Mouse (Mus musculus) liver, embryonic 16.5 days (tissue): ENCODE measurements around the gene Ndufc1. TPM values are rescaled to one million over a fixed set of nuclear protein-coding genes. Genes with fewer than 3 reads are reported as not detected.
A peak's percentile ranks its signal among the peaks of the same experiment; 100 is the strongest.

Experiments
- ATAC-seq: fragments of 200-750 bp; cut with Nextera tagmentation; 2 replicates; pipeline ENCODE4 v1.8.0; 2017; ENCODE audit warnings: low read depth, mild to moderate bottlenecking, moderate number of reproducible peaks, moderate library complexity
- H3K27ac ChIP-seq: fragments of 300-500 bp; sonication (generic); 2 replicates; pipeline ENCODE4 v1.5.1; 2014; ENCODE audit warnings: mild to moderate bottlenecking, low read length
- H3K27me3 ChIP-seq: fragments of 300-500 bp; sonication (generic); 2 replicates; pipeline ENCODE4 v1.6.1; 2014; ENCODE audit warnings: low read depth, low read length, mixed read lengths; ENCODE audit not compliant: control insufficient read depth, insufficient read depth
- H3K36me3 ChIP-seq: fragments of 300-500 bp; sonication (generic); 2 replicates; pipeline ENCODE4 v1.6.1; 2014; ENCODE audit warnings: mild to moderate bottlenecking; ENCODE audit not compliant: control insufficient read depth, insufficient read depth
- H3K4me1 ChIP-seq: fragments of 300-500 bp; sonication (generic); 2 replicates; pipeline ENCODE4 v1.6.1; 2014; ENCODE audit warnings: low read depth, low read length, mixed read lengths; ENCODE audit not compliant: control insufficient read depth
- H3K4me2 ChIP-seq: fragments of 300-500 bp; sonication (generic); 2 replicates; pipeline ENCODE4 v1.6.1; 2014; ENCODE audit warnings: low read depth, low read length, mixed read lengths
- H3K4me3 ChIP-seq: fragments of 300-500 bp; sonication (generic); 2 replicates; pipeline ENCODE4 v1.5.1; 2014; ENCODE audit warnings: low read depth, mild to moderate bottlenecking, low read length
- H3K9ac ChIP-seq: fragments of 300-500 bp; sonication (generic); 2 replicates; pipeline ENCODE4 v1.6.1; 2014; ENCODE audit warnings: low read depth, low read length
- H3K9me3 ChIP-seq: fragments of 300-500 bp; sonication (generic); replicated peaks from 2 replicates; pipeline ENCODE4 v1.6.1; 2016; ENCODE audit warnings: low read length; ENCODE audit not compliant: control insufficient read depth
- WGBS: fragments of 180-500 bp; shearing (Covaris S2); extraction: QIAGEN DNeasy Blood & Tissue Kit; methylation state at CpG from one replicate; pipeline ENCODE4 v1.1.7; 2014; ENCODE audit not compliant: insufficient replicate concordance; 5-methylcytosine and 5-hydroxymethylcytosine counted together
- polyA plus RNA-seq: library from polyadenylated mRNA; unstranded; fragments of >200 nt; fragmentation: Nextera tagmentation; extraction: Ambion mirVana; gene quantifications from 2 replicates; pipeline ENCODE4 v1.2.1, GENCODE M21; 2015

The Ndufc1 gene
- polyA plus RNA-seq, 1 experiment from 2014 or later = 397 TPM

- no peak overlapping the region for H3K27ac ChIP-seq
These were observed 28.8 kb downstream of the Ndufc1 start for GRCm38 (mm10) chr3:51379786-51380659.

GRCm38 (mm10) chr3:51378665-51378946 lies 30.2 kb downstream of the Ndufc1 start:
- Histone ChIP-seq H3K4me1 (peaks cover 16% of the 10 kb centered on the region), H3K4me3 (peak overlapping the region; percentile 52), H3K9me3 (no peaks in the 10 kb centered on the region), H3K27ac (no peak overlapping the region), H3K36me3 (no peaks in the 10 kb centered on the region), H3K9ac (peak overlapping the region; percentile 38), H3K4me2 (peak overlapping the region; percentile 59), H3K27me3 (no peaks in the 10 kb centered on the region)
- WGBS = 67% methylated on average over 3 of the region's 3 CpGs
- no peak for ATAC-seq

More at GRCm38 (mm10) chr3:51379786-51380659, 28.8 kb downstream of the Ndufc1 start:
- Histone ChIP-seq H3K27me3 (no peaks in the 10 kb centered on the region), H3K9me3 (no peaks in the 10 kb centered on the region), H3K36me3 (no peaks in the 10 kb centered on the region), H3K4me1 (peaks cover 16% of the 10 kb centered on the region), H3K4me2 (no peak overlapping the region), H3K4me3 (no peak overlapping the region), H3K9ac (no peak overlapping the region)
- ATAC-seq = peak; percentile 16; the same call in 1 of the 2 replicates
- 68% methylated on average over 5 of the region's 5 CpGs for WGBS

- WGBS = 29% methylated on average over 31 of the region's 31 CpGs
- H3K4me1 ChIP-seq = peaks cover 16% of the 10 kb centered on the region
- peak overlapping the region; percentile 38 for H3K9ac ChIP-seq
- H3K27ac ChIP-seq = 0 out of 2 replicates have a peak overlapping the region, but pooled peaks have one; percentile 28
- H3K27me3 ChIP-seq = no peaks in the 10 kb centered on the region
- H3K36me3 ChIP-seq = no peaks in the 10 kb centered on the region
- peak overlapping the region; percentile 59 for H3K4me2 ChIP-seq
- ATAC-seq = 0 out of 2 replicates have a peak, but pooled peaks have one; percentile 27
- H3K9me3 ChIP-seq = no peaks in the 10 kb centered on the region
- H3K4me3 ChIP-seq = peak overlapping the region; percentile 52
These were observed 30.7 kb downstream of the Ndufc1 start for GRCm38 (mm10) chr3:51377878-51378664.

- Histone ChIP-seq H3K9me3 (no peaks in the 10 kb centered on the region), H3K9ac (no peak overlapping the region), H3K27ac (peak overlapping the region; percentile 39), H3K4me1 (peaks cover 16% of the 10 kb centered on the region), H3K36me3 (no peaks in the 10 kb centered on the region), H3K4me2 (no peak overlapping the region), H3K4me3 (no peak overlapping the region), H3K27me3 (no peaks in the 10 kb centered on the region)
- ATAC-seq = peak; percentile 74
- WGBS = 34% methylated on average over 19 of the region's 19 CpGs
These were observed 33.2 kb downstream of the Ndufc1 start for GRCm38 (mm10) chr3:51375307-51376265.

GRCm38 (mm10) chr3:51373544-51373943 lies 35.2 kb downstream of the Ndufc1 start:
- Histone ChIP-seq H3K4me1 (peaks cover 10% of the 10 kb centered on the region), H3K4me3 (no peak overlapping the region), H3K27ac (no peak overlapping the region), H3K4me2 (no peak overlapping the region), H3K9ac (no peak overlapping the region), H3K36me3 (no peaks in the 10 kb centered on the region), H3K27me3 (no peaks in the 10 kb centered on the region), H3K9me3 (no peaks in the 10 kb centered on the region)
- 60% methylated on average over 5 of the region's 5 CpGs for WGBS
- ATAC-seq = no peak

GRCm38 (mm10) chr3:51372883-51373282 lies 35.9 kb downstream of the Ndufc1 start:
- Histone ChIP-seq H3K27ac (no peak overlapping the region), H3K4me3 (no peak overlapping the region), H3K9ac (no peak overlapping the region), H3K4me1 (peaks cover 13% of the 10 kb centered on the region), H3K9me3 (no peaks in the 10 kb centered on the region), H3K27me3 (no peaks in the 10 kb centered on the region), H3K36me3 (no peaks in the 10 kb centered on the region), H3K4me2 (no peak overlapping the region)
- WGBS = 50% methylated on average over 5 of the region's 5 CpGs
- ATAC-seq = no peak

- Histone ChIP-seq H3K36me3 (no peaks in the 10 kb centered on the region), H3K4me1 (peaks cover 24% of the 10 kb centered on the region), H3K27ac (no peak overlapping the region), H3K9me3 (no peaks in the 10 kb centered on the region), H3K9ac (no peak overlapping the region), H3K4me3 (no peak overlapping the region), H3K4me2 (no peak overlapping the region), H3K27me3 (no peaks in the 10 kb centered on the region)
- 64% methylated on average over 2 of the region's 2 CpGs for WGBS
- ATAC-seq = no peak
These were observed 37.0 kb downstream of the Ndufc1 start for GRCm38 (mm10) chr3:51371826-51372225.

- Histone ChIP-seq H3K27me3 (no peaks in the 10 kb centered on the region), H3K4me3 (no peak overlapping the region), H3K9me3 (no peaks in the 10 kb centered on the region), H3K27ac (no peak overlapping the region), H3K4me1 (peaks cover 40% of the 10 kb centered on the region), H3K4me2 (no peak overlapping the region), H3K9ac (no peak overlapping the region), H3K36me3 (no peaks in the 10 kb centered on the region)
- no peak for ATAC-seq
- 45% methylated on average over 4 of the region's 4 CpGs for WGBS
These were observed 40.8 kb downstream of the Ndufc1 start for GRCm38 (mm10) chr3:51368011-51368410.
